Mouse (Mus musculus): ENCODE results near the gene Nckipsd. TPM values are rescaled to one million over a fixed set of nuclear protein-coding genes. Genes with fewer than 3 reads are reported as not detected.

Nckipsd gene
- polyA plus RNA-seq (2015; fragmentation: Nextera tagmentation; extraction: Ambion mirVana) = 5.4 and 6.8 TPM in 2 replicates

GRCm38 (mm10) chr9:108808163-108808665, at the start of gene Nckipsd:
Nckipsd (plus strand) TSS chr9:108808368.
- peak; percentile 85 for TF ChIP-seq CTCF (IDR thresholded peaks at IDR 0.05; ENCODE audit: low read depth)
- Histone ChIP-seq H3K27ac (ENCODE audit: low read depth, low read length) (no peak within 1 kb of the TSS; the same call in none of the 2 replicates), H3K36me3 (ENCODE audit: control insufficient read depth, insufficient read depth) (peaks cover 57% of the 10 kb centered on the region), H3K9ac (ENCODE audit: low read depth, low read length) (peak within 1 kb of the TSS; percentile 82), H3K4me2 (replicated peaks; ENCODE audit: low read depth) (peak within 1 kb of the TSS; percentile 97), H3K27me3 (replicated peaks; ENCODE audit: control insufficient read depth, insufficient read depth, low read length) (no peaks in the 10 kb centered on the region), H3K4me3 (ENCODE audit: low read depth, low read length) (peak within 1 kb of the TSS; percentile 74), H3K9me3 (ENCODE audit: control insufficient read depth) (no peaks in the 10 kb centered on the region), H3K4me1 (replicated peaks; ENCODE audit: control insufficient read depth, insufficient read depth, low read length) (no peaks in the 10 kb centered on the region)
- ATAC-seq = peak; percentile 88
- WGBS = under 1% methylated on average over 62 of the region's 62 CpGs

DNA sequence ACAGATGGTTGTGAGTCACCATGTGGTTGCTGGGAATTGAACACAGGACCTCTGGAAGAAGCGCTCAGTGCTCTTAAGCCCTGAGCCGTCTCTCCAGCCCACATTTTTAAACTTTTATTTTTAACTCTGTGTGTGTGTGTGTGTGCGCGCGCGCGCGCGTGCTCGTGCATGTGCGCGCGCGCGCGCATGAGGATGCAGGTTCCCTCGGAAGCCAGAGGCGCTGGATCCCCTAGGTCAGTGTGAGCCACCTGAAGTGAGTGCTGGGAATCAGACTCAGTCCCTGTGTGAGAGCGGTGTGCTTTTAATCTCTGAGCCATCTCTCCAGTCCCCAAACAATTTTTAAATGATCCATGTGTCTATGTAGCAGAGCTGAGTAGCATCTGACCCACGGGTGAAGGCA, 49.0 kb upstream of the Nckipsd start:
- 96% methylated on average over 20 of the region's 20 CpGs for WGBS
- Histone ChIP-seq H3K9ac (ENCODE audit: low read depth, low read length) (no peak overlapping the region), H3K4me1 (replicated peaks; ENCODE audit: control insufficient read depth, insufficient read depth, low read length) (no peaks in the 10 kb centered on the region), H3K27me3 (replicated peaks; ENCODE audit: control insufficient read depth, insufficient read depth, low read length) (no peaks in the 10 kb centered on the region), H3K27ac (ENCODE audit: low read depth, low read length) (no peak overlapping the region), H3K36me3 (ENCODE audit: control insufficient read depth, insufficient read depth) (no peaks in the 10 kb centered on the region), H3K4me3 (ENCODE audit: low read depth, low read length) (no peak overlapping the region), H3K9me3 (ENCODE audit: control insufficient read depth) (no peaks in the 10 kb centered on the region), H3K4me2 (replicated peaks; ENCODE audit: low read depth) (no peak overlapping the region)
- ATAC-seq = no peak
- TF ChIP-seq CTCF (IDR thresholded peaks at IDR 0.05; ENCODE audit: low read depth) = no peak

- Histone ChIP-seq H3K4me1 (replicated peaks; ENCODE audit: control insufficient read depth, insufficient read depth, low read length) (no peaks in the 10 kb centered on the region), H3K4me3 (ENCODE audit: low read depth, low read length) (no peak overlapping the region), H3K9me3 (ENCODE audit: control insufficient read depth) (no peaks in the 10 kb centered on the region), H3K27me3 (replicated peaks; ENCODE audit: control insufficient read depth, insufficient read depth, low read length) (no peaks in the 10 kb centered on the region), H3K36me3 (ENCODE audit: control insufficient read depth, insufficient read depth) (no peaks in the 10 kb centered on the region), H3K27ac (ENCODE audit: low read depth, low read length) (no peak overlapping the region), H3K4me2 (replicated peaks; ENCODE audit: low read depth) (no peak overlapping the region), H3K9ac (ENCODE audit: low read depth, low read length) (no peak overlapping the region)
- ATAC-seq = no peak
- TF ChIP-seq CTCF (IDR thresholded peaks at IDR 0.05; ENCODE audit: low read depth) = peak; percentile 86
- WGBS = 65% methylated on average over 2 of the region's 2 CpGs
These were observed 48.4 kb upstream of the Nckipsd start for GRCm38 (mm10) chr9:108759805-108760204.

DNA sequence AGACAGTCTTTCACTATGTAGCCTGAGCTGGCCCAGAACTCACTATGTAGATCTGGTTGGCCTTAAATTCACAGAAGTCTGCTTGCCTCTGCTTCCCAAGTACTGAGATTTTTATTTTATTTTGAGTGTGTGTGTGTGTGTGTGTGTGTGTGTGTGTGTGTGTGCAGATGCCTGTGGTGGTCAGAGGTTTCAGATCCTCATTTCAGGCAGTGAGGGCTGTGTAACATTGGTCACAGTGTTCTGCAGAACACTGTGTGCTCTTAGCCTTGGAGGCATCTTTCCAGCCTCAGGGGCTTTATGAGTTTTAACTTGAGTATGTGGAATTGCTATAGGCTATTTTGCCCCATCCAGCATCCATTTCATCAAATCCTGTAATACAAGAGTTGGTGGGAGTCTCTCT, 46.6 kb upstream of the Nckipsd start:
- TF ChIP-seq CTCF (IDR thresholded peaks at IDR 0.05; ENCODE audit: low read depth) = no peak
- ATAC-seq = no peak
- Histone ChIP-seq H3K9me3 (ENCODE audit: control insufficient read depth) (no peaks in the 10 kb centered on the region), H3K27ac (ENCODE audit: low read depth, low read length) (no peak overlapping the region), H3K9ac (ENCODE audit: low read depth, low read length) (no peak overlapping the region), H3K27me3 (replicated peaks; ENCODE audit: control insufficient read depth, insufficient read depth, low read length) (no peaks in the 10 kb centered on the region), H3K4me1 (replicated peaks; ENCODE audit: control insufficient read depth, insufficient read depth, low read length) (no peaks in the 10 kb centered on the region), H3K36me3 (ENCODE audit: control insufficient read depth, insufficient read depth) (no peaks in the 10 kb centered on the region), H3K4me3 (ENCODE audit: low read depth, low read length) (no peak overlapping the region), H3K4me2 (replicated peaks; ENCODE audit: low read depth) (no peak overlapping the region)

- H3K9me3 ChIP-seq (ENCODE audit: control insufficient read depth) = no peaks in the 10 kb centered on the region
- H3K9ac ChIP-seq (ENCODE audit: low read depth, low read length) = no peak overlapping the region
- H3K27me3 ChIP-seq (replicated peaks; ENCODE audit: control insufficient read depth, insufficient read depth, low read length) = no peaks in the 10 kb centered on the region
- WGBS = 56% methylated on average over 10 of the region's 10 CpGs
- H3K4me2 ChIP-seq (replicated peaks; ENCODE audit: low read depth) = no peak overlapping the region
- H3K4me1 ChIP-seq (replicated peaks; ENCODE audit: control insufficient read depth, insufficient read depth, low read length) = no peaks in the 10 kb centered on the region
- no peaks in the 10 kb centered on the region for H3K36me3 ChIP-seq (ENCODE audit: control insufficient read depth, insufficient read depth)
- ATAC-seq = no peak
- no peak overlapping the region for H3K4me3 ChIP-seq (ENCODE audit: low read depth, low read length)
- H3K27ac ChIP-seq (ENCODE audit: low read depth, low read length) = no peak overlapping the region
- TF ChIP-seq CTCF (IDR thresholded peaks at IDR 0.05; ENCODE audit: low read depth) = no peak
These were observed 43.2 kb upstream of the Nckipsd start for GRCm38 (mm10) chr9:108764971-108765370.

DNA sequence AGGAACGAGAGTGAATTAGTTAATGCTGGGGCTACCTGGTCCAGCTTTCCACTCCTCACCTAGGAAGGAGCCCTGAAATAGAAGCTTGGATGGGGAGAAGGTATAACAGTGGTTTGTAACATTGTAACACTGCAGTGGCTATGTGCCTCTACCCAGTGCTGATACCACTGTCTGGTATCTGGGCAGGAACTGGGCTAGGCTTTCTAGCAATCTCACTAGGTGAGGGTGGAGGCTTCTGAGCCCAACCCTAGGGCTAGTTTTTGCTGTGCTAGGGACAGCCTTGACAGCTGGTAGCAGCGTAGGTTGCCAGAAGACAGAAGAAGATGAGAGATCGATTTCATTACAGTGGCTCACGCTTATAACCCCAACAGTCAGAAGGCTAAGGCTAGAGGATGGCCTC, 31.6 kb upstream of the Nckipsd start:
- H3K4me1 ChIP-seq (replicated peaks; ENCODE audit: control insufficient read depth, insufficient read depth, low read length) = peaks cover 4% of the 10 kb centered on the region; the same call in 1 of the 2 replicates
- no peak for TF ChIP-seq CTCF (IDR thresholded peaks at IDR 0.05; ENCODE audit: low read depth)
- H3K9ac ChIP-seq (ENCODE audit: low read depth, low read length) = no peak overlapping the region
- no peak for ATAC-seq
- H3K9me3 ChIP-seq (ENCODE audit: control insufficient read depth) = peaks cover 8% of the 10 kb centered on the region; the same call in 1 of the 2 replicates
- H3K27me3 ChIP-seq (replicated peaks; ENCODE audit: control insufficient read depth, insufficient read depth, low read length) = no peaks in the 10 kb centered on the region
- WGBS = 83% methylated on average over 4 of the region's 4 CpGs
- no peak overlapping the region for H3K27ac ChIP-seq (ENCODE audit: low read depth, low read length)
- H3K4me2 ChIP-seq (replicated peaks; ENCODE audit: low read depth) = no peak overlapping the region
- no peaks in the 10 kb centered on the region for H3K36me3 ChIP-seq (ENCODE audit: control insufficient read depth, insufficient read depth)
- H3K4me3 ChIP-seq (ENCODE audit: low read depth, low read length) = no peak overlapping the region

GRCm38 (mm10) chr9:108777276-108777675, 30.9 kb upstream of the Nckipsd start:
- H3K4me2 ChIP-seq (replicated peaks; ENCODE audit: low read depth) = no peak overlapping the region
- WGBS = 79% methylated on average over 4 of the region's 4 CpGs
- ATAC-seq = no peak

More at GRCm38 (mm10) chr9:108777276-108777675, 30.9 kb upstream of the Nckipsd start:
- Histone ChIP-seq H3K27ac (ENCODE audit: low read depth, low read length) (no peak overlapping the region), H3K9ac (ENCODE audit: low read depth, low read length) (no peak overlapping the region), H3K9me3 (ENCODE audit: control insufficient read depth) (peaks cover 8% of the 10 kb centered on the region; the same call in 1 of the 2 replicates), H3K36me3 (ENCODE audit: control insufficient read depth, insufficient read depth) (no peaks in the 10 kb centered on the region), H3K27me3 (replicated peaks; ENCODE audit: control insufficient read depth, insufficient read depth, low read length) (no peaks in the 10 kb centered on the region), H3K4me1 (replicated peaks; ENCODE audit: control insufficient read depth, insufficient read depth, low read length) (peaks cover 4% of the 10 kb centered on the region; the same call in 1 of the 2 replicates), H3K4me3 (ENCODE audit: low read depth, low read length) (no peak overlapping the region)
- TF ChIP-seq CTCF (IDR thresholded peaks at IDR 0.05; ENCODE audit: low read depth) = no peak
